Mouse (Mus musculus): Measurements from ENCODE around the gene Aox2. TPM values are rescaled to one million over a fixed set of nuclear protein-coding genes. Genes with fewer than 3 reads are reported as not detected.

Aox2 gene
- total RNA-seq, 4 experiments from 2014 or later, result not detected

DNA sequence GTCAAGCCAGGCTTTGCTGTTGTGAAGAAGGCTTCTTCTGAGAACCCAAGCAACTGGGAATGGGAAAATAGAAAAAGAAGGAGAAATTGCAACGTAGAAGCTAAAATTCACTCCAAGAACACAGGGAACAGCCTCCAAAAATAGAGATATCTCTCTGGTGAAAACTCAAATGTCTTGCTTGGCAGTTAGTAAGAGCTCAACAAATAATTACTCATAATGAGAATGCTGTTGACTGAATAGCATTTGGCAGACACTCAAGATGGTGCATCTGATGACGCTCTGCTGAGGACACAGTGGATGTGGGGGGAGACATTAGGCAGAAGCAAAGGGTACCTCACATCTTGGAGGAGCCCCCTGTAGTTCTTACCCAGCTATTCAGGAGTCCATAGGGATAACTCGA, 10.0 kb downstream of the Aox2 start:
- DNase-seq (ENCODE audit: low spot score), result no peak

DNA sequence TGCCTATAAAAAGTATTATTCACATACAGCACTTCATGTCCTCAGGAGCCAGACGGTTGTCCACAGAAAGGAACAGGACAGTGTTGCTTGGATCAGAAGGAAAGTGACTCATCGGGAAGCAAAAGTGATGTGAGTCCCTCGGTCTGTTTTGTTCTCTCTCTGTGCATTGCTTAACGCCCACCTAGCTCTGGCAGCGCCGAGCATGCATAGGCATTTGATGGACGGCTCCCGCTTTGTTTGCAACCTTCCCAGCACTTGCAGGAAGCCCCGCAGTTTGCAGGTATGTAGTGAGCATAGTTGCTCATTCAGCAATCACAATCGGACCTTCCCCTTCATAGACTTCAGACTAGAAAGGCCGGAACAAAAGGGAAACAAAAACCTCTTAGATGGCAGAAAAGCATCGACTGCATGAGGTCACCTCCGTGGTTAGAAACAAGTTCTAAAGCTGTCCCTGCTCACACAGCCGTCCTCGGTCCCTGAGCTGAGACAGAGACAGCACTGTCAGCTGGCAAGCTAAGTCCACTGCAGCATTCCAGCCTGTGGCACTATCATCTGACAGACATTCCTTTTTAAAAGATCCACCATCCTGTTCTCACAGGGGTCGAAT, 11.8 kb downstream of the Aox2 start:
- no peak for DNase-seq (ENCODE audit: low spot score)

DNA sequence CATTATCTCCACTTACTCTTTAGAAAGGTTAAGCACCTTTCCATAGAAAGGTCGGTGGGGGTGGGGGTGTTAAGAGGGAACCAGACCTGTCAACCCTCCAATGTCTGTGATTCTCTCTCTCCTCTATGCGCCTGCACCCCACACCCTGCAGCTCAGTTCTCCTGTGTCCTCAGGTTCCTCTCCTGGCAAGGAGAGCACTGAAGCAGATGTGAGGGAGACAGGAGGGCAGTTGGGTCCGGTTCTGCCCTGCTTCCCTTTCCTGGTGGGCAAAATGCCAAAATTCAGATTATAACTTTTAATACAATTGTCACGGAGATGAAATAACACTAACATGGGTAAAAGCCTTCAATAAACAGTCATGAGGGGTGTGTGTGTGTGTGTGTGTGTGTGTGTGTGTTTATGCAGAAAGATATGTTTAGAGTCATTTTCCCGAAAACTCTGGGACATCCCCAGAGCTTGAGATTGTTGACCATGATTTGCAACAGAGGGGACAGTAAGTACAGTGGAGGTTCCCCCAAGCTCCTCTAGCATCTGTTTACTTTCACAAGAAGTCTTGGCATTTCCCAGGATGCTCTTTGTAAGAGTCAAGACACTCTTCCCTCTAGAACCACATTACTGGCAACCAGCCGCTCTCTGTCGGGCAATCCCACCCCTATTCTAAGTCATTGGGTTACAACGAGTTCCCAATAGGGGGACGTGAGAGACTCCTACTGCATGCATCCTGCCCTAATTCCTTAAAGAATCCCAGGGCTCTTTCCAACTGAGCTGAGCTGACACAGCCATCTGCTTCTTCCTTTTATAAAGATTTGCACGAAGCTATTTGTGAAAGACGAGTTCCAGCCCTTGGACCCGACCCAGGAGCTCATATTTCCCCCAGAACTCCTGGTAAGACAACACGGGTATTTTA, 13.5 kb downstream of the Aox2 start:
- no peak for DNase-seq (ENCODE audit: low spot score)

DNA sequence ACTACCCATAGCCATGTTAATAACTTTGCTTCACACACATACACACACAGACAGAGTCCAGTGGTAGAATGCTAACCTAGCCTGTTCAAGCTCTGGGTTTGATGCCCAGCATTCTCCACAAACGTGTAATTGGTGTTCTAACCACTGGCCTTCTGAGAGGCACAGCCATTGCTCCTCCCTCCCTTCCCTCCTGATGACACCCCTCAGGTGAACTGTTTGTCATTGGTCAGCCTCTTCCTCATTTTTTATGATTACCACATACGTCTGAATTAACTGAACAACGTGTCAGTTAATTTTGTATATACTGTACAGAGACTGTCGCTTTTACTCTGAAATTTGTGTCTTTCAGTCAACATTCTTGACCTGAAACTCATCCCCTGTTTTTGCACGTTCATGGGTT, 16.6 kb downstream of the Aox2 start:
- no peak for DNase-seq (ENCODE audit: low spot score)

DNA sequence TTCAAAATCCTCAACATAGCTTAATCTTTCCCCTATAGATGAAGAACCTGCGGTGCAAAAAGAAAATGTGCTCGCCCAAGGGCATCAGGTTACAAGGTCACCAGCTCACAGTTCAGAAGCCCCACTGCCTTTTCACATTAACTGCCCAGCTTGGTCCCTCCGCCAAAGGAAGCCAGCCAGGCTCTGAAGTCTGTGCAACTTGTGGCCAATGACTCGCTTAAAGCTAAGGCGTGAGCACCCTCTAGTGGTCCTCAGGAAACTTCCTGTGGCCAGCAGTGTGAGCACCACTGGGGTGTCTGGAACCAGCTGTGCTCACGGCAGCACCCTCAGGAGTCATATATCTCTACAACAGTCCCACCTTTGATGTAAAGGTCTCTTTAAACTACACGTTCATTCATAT, 18.2 kb downstream of the Aox2 start:
- DNase-seq (ENCODE audit: low spot score), result peak; percentile 61

DNA sequence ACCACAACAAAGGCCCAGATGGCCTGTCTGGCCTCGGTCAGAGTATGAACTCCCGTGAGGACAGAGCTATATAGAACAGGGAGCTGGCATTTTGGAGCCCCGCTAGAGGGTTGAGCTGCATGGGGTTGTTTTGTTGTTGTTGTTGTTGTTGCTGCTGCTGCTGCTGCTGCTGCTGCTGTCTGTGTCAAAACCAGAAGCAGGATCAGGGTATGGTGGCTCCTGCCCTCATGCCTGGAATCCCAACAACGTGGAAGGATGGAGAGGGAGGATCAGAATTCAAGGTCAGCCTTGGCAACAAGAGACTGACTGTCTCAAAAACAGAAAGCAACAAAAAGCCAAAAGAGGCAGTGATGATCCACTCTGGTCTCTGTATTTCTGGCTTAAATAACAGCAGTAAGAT, 18.7 kb downstream of the Aox2 start:
- DNase-seq (ENCODE audit: low spot score), result no peak

DNA sequence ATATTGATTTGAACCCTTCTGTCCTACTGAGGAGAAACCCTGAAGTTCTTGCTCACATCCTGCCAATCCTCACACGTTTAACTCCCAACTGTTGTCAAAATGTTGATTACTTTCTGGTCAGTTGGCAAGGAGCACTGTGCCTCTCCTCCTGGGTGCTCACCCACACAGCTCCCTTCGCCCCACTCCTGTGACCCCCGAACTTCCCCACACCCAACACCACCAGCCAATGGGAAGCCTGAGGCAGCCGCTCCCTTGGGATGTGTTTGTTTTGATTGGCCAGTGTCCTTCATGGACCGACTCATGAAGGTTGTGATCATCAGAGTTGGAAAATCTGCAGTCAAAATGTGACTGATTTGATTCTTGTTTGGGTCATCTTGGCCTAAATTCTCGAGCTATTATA, 20.2 kb downstream of the Aox2 start:
- no peak for DNase-seq (ENCODE audit: low spot score)

DNA sequence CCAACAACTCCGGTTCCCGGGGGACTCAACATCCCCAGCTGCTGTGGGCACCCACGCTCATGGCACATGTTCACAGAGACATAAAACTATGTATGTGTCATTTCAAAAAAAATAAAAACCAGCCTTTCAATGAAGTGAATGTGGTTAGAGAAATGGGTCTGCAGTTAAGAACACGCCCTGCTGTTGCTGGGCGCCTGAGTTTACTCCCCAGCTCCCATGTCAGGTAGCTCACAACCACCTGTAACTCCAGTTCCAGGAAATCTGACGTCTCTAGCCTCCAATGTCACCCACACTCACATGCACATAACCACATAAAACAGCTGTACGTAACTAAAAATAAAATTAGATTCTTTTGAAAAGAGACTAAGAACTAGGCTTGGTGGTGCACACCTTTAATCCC, 22.9 kb downstream of the Aox2 start:
- no peak for DNase-seq (ENCODE audit: low spot score)

DNA sequence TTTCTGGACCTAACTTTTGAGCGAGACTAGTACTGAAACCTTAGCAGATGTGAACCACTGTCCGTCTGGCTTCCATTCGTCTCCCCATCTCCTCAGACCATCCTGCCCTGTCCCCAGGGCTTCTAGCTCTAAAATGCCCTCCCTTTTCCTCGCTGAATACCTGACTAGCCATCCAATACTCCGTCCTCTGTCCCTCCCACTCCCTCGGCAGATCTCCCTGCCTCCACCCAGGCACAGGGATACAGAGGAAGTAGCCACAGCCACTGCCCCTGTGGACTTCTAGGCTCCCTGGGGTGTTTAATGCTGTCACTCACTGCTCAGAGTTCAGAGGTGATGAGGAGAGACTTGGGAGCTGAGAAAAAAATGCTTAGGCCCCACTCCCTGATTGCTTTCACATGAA, 23.9 kb downstream of the Aox2 start:
- no peak for DNase-seq (ENCODE audit: low spot score)

DNA sequence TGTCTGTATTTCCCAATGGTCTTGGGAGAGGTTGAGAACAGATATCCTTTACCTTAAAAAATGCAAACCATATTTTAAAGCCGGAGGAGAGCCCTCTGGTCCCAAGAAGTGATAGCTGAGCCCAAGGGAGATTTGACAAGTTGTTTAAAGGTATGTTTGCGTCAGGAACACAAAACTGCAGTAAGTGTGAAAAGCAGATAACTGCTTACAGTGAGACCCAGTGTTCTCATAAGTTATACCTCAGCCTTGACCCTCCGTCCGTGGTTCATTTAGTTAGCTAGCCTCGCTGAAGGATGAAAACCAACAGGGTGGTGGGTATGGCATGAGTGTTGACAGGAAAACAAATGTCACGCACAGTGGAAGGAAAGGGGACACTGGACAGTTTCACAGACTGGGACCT, 24.9 kb downstream of the Aox2 start:
- DNase-seq (ENCODE audit: low spot score), result no peak

DNA sequence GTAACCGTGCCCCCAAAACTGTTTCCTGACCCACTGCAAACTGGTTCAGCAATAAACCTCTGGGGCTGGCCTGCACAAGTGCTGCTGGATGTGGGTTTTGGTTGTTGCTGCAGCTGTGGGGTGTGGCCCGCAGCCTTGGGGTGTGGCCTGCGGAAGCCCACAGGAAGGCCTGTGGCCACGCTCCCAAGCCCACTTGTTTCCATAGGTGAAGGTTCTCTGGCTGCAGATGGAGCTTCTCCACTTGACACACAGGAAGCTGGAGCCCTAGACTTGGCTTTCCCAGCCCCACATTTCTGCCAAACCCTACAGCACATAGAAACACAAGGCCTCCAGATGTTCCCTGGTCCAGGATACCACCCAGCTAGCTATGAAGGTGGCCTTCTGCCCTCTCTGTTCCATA, 25.6 kb downstream of the Aox2 start:
- DNase-seq (ENCODE audit: low spot score), result peak; percentile 42

DNA sequence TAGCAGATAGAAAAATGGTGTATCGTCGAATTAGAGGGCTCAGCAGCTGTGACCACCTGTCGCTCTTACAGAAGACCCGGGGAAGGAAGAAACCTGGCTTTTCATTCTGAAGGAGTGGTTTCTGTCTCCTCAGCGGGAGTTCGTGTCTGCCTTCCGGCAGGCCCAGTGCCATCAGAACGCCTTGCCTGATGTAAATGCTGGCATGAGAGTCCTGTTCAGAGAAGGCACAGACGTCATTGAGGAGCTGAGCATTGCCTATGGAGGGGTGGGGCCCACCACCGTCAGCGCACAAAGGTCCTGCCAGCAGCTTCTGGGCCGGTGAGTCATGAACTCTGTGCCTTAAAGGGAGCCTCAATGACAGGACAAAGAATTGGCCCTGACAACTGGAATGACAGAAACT, 26.2 kb downstream of the Aox2 start:
- DNase-seq (ENCODE audit: low spot score), result no peak

DNA sequence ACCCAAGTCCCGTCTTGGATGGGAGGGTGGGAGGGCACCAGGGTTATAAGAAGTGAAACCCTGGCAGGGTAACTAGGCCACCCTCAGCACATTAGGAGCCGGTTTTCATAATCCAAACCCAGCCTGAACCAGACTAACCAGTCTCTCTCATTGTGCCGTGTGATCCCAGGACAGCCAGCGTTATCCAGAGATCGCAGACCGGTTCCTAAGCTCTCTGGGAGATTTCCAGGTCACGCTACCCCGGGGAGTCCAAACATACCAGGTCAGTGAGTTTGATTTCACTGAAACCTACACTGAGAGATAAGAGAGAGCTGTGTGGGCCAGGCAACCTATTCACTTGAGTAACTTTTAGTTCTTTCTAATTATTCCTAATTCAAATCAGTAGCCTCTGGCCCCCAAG, 29.1 kb downstream of the Aox2 start:
- DNase-seq (ENCODE audit: low spot score), result no peak

DNA sequence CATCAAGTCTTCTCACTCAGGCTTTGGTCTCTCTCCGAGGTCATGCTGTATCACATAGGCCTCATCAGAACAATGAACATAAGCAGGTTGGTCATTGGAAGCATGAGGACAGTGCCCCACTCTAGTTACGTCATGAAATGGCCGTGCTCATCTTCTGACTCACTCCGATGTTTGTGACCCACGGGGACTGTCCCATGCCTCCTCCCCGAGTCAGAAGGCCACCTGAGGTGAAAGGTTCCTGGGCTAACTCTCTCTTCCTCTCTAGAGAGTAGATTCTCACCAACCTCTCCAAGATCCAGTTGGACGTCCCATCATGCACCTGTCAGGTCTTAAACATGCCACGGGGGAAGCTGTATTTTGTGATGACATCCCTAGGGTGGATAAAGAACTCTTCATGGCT, 30.5 kb downstream of the Aox2 start:
- DNase-seq (ENCODE audit: low spot score), result no peak

DNA sequence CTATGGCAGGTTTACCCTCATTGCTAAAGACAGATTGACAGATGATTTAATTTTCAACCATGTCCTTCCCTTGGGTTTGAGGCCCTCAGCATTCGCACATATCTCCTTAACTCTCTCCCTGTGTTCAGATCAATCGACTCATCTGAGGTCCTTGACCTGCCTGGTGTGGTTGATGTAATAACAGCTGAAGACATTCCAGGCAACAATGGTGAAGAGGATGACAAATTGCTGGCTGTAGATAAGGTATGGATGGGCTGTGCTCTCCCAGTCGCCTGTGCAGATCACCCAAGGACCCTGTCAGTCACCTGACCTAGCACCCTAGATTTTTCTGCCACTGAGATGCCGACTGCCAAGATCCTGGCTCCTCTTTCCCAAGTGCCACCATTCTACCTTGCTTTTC, 31.7 kb downstream of the Aox2 start:
- no peak for DNase-seq (ENCODE audit: low spot score)

DNA sequence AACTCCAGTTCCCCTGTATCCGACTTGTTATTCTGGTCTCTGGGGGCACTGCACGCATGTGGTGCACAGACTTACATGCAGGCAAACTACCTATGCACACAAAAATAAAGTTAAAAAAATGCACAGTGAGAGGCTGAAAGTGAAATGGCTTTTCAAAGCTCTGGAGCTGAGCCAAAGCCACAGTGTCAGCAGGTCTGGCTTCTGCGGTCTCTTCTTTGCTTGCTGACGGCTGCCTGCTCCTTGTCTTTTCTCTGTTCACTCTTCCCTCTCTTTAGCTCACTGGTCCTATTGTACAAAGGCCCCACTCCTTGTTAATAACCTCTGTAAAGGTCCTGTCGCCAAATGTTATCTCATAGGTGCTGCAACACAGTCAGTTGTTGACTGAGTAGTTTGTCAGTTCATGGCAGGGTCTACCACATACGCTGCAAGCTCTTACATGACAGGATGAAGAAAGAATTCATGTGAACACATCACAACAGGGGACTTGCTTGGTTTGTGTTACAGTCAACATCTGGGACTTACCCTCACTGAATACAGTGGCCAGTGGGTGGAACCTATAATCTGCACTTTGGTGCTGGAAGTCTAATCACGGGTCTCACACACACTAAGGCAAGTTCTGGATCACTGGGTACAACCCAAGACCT, 33.2 kb downstream of the Aox2 start:
- no peak for DNase-seq (ENCODE audit: low spot score)

DNA sequence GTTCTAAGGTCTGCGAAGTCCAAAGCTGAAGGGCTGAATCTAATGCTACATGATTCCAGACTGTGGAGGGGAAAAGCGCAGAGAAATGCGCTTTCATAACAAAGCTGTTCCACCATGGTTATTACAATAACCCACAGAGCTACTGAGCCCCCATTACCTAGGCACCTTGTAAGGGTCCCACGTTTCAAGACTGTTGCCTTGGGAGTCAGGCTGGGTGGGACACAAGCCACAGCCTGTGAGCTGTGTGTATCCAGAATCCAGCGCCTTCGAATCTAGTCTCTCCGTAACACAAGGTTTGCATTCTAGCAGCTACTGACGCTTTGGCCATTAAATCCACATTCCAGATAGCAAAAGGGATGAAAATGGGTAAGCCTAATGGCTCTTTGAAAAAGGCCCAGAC, 35.0 kb downstream of the Aox2 start:
- DNase-seq (ENCODE audit: low spot score), result no peak

DNA sequence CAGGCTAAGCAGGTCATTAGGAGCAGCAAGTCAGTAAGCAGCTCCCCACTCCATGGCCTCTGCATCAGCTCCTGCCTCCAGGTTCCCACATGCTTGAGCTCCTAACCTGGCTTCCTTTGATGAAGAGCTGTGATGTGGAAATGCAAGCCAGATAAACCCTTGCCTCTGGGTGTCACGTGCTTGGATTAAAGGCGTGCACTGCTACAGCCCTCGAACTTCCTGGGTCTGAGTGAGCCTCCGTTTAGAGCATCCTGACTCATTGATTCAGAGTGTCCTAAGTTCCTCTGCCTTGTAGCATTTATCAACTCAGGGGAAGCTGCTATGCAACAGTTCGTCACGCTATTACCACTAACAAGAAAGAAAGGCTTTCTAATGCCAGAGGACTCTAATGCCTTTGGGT, 37.4 kb downstream of the Aox2 start:
- no peak for DNase-seq (ENCODE audit: low spot score)

DNA sequence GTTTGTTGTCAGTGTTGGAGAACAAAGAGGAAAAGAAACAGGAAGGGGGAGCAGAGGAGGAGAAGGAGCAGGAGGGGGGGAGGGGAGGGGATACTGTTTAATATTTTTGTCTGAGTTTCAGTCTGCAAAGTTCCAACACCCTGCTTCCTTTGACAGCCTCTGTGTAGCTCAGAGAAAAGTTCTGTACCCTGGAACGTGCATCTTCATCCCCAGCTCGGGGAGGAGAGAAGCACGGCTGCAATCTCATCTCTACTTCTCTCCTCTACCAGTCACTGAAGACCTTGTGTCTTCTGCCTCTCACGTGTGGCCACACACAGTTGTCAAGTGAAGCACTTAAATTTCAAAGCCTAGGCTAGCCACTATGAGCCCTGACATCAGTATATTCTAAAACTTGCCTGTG, 55.1 kb downstream of the Aox2 start:
- DNase-seq (ENCODE audit: low spot score), result no peak

DNA sequence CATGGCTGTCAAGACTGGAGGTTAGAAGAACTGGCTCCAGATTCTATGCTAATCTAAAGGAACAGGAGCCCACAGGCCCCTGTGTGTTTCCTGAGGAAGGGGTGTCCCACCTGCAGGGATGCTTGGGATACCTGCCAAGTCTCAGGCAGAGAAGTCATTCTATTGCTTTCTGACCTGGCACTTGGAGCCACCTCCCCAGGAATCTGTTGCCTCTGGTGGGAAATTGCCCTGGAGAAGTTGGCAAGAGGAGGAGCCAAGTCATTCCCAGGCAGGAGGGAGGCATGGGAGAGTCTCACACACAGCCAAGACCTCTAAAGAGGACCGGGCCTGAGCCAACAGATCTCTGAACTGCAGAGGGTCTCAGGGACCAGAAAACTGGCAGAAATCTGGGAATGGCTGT, 61.8 kb downstream of the Aox2 start:
- DNase-seq (ENCODE audit: low spot score), result no peak

DNA sequence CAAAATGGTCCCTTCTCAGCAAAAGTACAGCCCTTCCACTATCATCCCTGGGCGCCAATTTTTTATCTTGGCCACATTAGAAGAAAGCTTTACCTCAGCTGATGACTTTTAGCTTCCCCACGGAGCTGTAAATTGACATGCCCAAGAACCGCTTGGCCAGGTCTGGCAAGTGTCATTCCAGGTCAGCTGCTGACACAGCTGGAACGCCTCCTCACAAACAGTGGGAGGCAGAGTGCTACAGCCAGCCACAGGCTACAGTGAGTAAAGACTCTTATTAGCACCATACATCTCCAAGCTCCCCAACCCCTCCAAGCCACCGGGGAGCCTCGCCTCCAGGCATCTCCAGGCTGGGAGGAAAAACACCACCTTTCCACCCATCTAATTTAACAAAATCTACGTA, 63.5 kb downstream of the Aox2 start:
- no peak for DNase-seq (ENCODE audit: low spot score)

DNA sequence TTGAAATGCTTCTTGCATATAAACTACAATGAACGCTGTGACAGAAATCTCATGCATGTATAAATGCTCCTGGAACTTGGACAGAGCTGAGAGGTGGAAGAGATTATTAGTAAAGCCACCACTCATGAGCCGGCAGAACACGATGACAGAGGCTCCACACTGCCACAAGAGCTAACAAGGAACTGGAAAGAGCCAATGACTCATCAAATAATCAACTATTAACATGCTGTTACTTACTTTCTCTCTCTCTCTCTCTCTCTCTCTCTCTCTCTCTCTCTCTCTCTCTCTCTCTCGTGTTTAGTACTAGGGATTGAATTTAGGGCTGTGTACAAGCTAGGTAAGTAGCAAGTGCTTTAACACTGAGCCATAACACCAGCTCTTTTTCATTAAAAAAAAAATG, 65.7 kb downstream of the Aox2 start:
- no peak for DNase-seq (ENCODE audit: low spot score)

DNA sequence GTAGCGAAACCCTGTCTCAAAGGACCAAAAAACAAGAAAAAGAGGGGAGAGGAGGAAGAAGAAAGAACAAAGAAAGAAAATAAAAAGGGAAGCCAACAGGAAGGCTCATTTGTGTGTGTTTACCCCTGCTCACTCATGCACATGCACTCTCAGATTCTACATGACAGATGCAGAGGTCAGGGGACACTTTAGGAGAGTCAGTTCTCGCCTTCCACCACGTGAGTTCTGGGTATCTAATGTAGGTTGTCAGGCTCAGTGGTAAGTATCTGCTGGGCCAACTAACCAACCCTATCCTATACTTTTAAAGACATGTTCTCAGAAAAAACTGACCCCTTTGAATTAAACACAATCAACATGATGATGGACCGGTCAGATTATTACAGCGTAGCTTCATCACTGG, 66.4 kb downstream of the Aox2 start:
- DNase-seq (ENCODE audit: low spot score), result no peak

Data from heart, adult 8-10 months (tissue).